Mouse (Mus musculus) thymus, postnatal 0 days (tissue): ENCODE results near the gene Kctd10. TPM values are rescaled to one million over a fixed set of nuclear protein-coding genes. Genes with fewer than 3 reads are reported as not detected.

ENCODE experiments used
- DNase-seq: peaks from one replicate; pipeline ENCODE4 v3.0.0-alpha.2; 2015; ENCODE audit warnings: low spot score
- microRNA-seq: library from miRNA; unstranded; fragments of <30 nt; microRNA quantifications from one replicate; pipeline ENCODE4, GENCODE M21; 2016; ENCODE audit warnings: borderline number of aligned reads
- polyA plus RNA-seq: library from polyadenylated mRNA; unstranded; fragments of >200 nt; fragmentation: Nextera tagmentation; extraction: Ambion mirVana; gene quantifications from 2 replicates; pipeline ENCODE4 v1.2.1, GENCODE M21; 2015

Kctd10 gene
- polyA plus RNA-seq, 1 experiment from 2014 or later = 65.8 TPM

DNA sequence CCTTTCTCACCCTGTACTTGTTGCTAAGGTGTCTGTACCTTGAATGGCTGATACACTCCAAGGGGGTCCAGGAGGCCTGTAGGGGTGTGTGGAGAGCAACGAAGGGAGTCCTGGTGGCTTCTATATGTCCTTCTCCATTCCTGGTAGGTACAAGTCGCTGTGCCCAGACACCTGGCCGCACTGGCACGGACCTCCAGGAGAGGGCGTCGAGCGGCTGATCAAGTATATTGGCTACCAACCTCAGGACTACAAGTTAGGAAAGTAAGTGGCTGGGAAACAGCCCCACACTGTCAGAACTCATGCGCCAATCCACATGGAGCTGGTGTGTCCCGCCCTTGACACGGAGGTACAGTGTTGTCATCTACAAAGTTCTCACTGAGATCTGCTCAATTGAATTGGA is 28.8 kb downstream of the Kctd10 start:
- no peak for DNase-seq

DNA sequence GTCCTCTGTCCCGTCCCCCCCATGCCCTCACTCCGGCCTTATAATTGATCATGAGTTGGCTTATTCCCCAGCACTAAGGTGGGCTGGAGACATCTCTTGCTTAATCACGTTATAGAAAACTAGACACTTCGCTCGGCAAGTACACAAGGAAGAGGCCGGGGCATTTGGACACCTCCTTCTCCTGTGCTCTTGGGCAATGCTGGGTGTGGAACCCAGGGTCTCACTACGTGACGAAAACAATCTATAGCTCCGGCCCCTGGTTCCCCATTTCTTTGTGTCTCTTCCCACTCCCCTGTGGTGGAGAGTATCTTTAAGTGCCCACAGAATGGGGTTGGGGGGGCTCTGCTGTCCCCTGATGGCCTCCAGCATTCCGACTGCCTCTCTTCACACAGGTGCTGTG is 33.3 kb downstream of the Kctd10 start:
- DNase-seq = no peak

GRCm38 (mm10) chr5:114345538-114345937 is 34.8 kb downstream of the Kctd10 start:
- DNase-seq = peak; percentile 38

DNA sequence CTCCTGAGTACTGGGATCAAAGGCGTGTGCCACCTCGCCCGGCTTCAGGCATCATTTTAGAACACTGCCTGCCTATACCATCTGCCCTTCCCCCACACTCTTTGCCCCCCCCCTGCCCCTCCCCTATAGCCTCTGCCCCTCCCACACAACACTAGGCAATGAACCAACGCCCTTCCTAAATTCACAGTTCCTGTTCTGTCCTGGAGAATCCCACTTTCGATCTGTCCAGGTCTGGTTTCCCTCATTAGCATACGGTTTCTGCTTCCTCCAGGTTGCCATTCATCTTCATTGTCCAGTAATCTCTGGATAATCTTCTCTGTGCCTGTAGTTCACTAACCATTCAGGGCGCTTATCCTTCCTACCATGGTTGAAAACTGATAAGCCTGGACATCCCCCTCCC is 36.7 kb downstream of the Kctd10 start:
- no peak for DNase-seq

DNA sequence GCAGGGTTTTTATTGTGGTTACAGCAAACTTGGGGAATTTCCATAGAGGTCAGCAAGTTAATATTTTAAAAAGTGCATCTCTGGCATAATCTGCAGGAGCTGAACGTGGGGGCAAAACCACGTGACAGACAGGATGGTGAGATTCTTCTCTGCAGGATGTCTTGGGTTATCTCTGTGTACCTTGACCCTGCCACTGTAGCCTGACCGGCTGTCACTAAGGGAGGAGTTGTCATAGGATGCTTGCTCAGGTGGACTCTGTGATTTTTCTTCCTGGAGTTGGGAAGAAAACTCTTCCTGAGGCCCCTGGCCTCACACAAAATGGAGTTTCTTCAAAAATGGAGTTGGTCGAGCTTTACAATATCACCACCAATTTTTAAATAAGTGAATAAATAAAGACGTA is 37.3 kb downstream of the Kctd10 start:
- no peak for DNase-seq

DNA sequence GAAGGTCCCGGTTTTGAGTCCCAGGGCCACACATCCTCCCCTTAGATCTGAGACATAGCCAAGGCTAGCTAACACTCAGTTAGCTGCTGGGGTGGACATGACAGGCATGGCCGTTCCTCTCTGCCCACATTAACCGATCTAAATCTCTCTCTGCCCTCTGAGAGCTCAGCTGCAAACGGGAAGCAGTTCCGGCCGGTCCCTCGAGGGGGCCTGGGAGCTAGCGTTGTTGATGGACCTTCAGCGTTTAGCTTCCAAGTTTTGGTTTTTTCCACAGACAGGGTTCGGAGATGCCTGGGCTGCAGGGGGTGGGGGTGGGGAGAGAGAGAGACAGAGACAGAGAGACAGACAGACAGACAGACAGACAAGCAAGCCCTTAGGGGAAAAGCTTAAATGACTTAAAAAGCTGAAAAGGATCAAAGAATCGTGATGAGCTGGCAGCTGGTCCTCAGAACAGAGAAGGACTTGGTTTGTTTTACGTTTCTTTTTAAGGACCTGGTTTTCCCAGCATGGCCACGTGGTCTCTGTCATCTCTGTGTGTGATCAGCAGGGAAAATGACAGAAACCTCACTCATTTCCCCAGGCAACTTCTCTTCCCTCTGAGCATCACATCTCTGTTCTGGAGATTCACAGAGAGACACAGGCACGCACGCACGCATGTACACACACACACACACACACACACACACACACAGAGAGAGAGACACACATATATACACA is 56.4 kb downstream of the Kctd10 start:
- DNase-seq = peak; percentile 48

- peak; percentile 31 for DNase-seq
Observed at GRCm38 (mm10) chr5:114323105-114323790, 57.1 kb downstream of the Kctd10 start.

Small RNA genes lying within 50 kb of the gene (microRNA-seq; reads per million reads assigned to microRNA genes)
- gene Mir7027 = not detected

Other genes with a start within 250 kb of the Kctd10 start
- 0.80 and 1.1 TPM in 2 replicates for gene Acacb, start 234.0 kb downstream of the Kctd10 start, polyA plus RNA-seq
- 0.05 and 0.13 TPM in 2 replicates for gene Foxn4, start 106.7 kb downstream of the Kctd10 start, polyA plus RNA-seq
- 0.27 and 0.55 TPM in 2 replicates for gene Myo1h, start 91.3 kb downstream of the Kctd10 start, polyA plus RNA-seq
- gene Ube3b, start 99 bp upstream of the Kctd10 start, polyA plus RNA-seq = 29.4 and 29.7 TPM in 2 replicates
- 13.1 and 13.9 TPM in 2 replicates for gene Mmab, start 63.6 kb upstream of the Kctd10 start, polyA plus RNA-seq
- 23.0 and 23.6 TPM in 2 replicates for gene Mvk, start 63.8 kb upstream of the Kctd10 start, polyA plus RNA-seq
- 1.6 and 2.3 TPM in 2 replicates for gene Fam222a, start 187.5 kb upstream of the Kctd10 start, polyA plus RNA-seq